Comparison of ENCODE assay signal across 27 mouse cellular contexts in the genomic region with DNA sequence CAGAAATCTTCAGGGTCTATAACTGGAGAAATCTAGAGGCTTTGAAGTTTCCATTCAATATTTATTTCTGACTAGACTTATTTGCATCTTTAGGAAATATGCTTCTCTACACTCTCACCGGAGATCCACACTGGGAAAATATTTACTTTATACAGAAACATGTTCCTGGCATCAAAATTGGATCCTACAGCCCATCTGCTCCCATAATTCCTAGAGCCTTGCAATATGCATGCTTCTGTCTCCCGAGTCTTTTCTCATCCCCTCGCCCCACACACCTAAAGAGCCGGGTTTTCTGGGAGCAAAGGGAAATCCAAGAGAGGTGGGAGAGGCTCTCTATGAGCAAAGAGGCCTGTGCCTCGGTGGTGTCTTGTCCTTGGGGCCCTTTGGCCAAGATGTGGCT.
DNase-seq lines count a peak whose midpoint lies in the region; ATAC-seq lines count a peak whose summit lies in the region.
"Had no signal": no experiment of that assay in that cellular context is flagged by ENCODE, and none has a peak within 500 bp of the region (broad histone marks: within the 10 kb centered on the region; RNA-seq: fewer than 3 reads in every experiment).

No protein-coding gene starts in this region.

- ATAC-seq in forebrain, embryonic 14.5 days: no peak
- no peak for ATAC-seq in forebrain, embryonic 12.5 days (ENCODE audit: low FRiP score)
- ATAC-seq: activated CD4-positive, CD25-positive, alpha-beta regulatory T cell, adult 4 months; forebrain, embryonic 15.5 days; intestine, postnatal 0 days had no signal

- H3K27me3 ChIP-seq in forebrain, embryonic 14.5 days (replicated peaks; ENCODE audit: control insufficient read depth, insufficient read depth, low read length): no peaks in the 10 kb centered on the region
- no peaks in the 10 kb centered on the region for H3K27me3 ChIP-seq in forebrain, embryonic 12.5 days
- H3K27me3 ChIP-seq: CH12.LX; embryonic facial prominence, embryonic 15.5 days; forebrain, embryonic 15.5 days; limb, embryonic 13.5 days; lung, embryonic 15.5 days had no signal

- no peaks in the 10 kb centered on the region for H3K36me3 ChIP-seq in forebrain, embryonic 14.5 days (ENCODE audit: control insufficient read depth, insufficient read depth, low read length)
- H3K36me3 ChIP-seq in forebrain, embryonic 12.5 days (replicated peaks): no peaks in the 10 kb centered on the region
- H3K36me3 ChIP-seq: embryonic facial prominence, embryonic 10.5 days; embryonic facial prominence, embryonic 15.5 days; forebrain, embryonic 15.5 days; heart, embryonic 13.5 days; limb, embryonic 13.5 days; lung, embryonic 15.5 days; midbrain, embryonic 10.5 days had no signal

- H3K4me2 ChIP-seq in forebrain, embryonic 14.5 days (ENCODE audit: low read length): no peak overlapping the region
- H3K4me2 ChIP-seq in forebrain, embryonic 12.5 days: no peak overlapping the region
- H3K4me2 ChIP-seq: embryonic facial prominence, embryonic 15.5 days; forebrain, embryonic 15.5 days; heart, embryonic 13.5 days; hindbrain, embryonic 14.5 days; limb, embryonic 13.5 days; liver, embryonic 11.5 days; lung, embryonic 15.5 days had no signal

- no peak overlapping the region for H3K27ac ChIP-seq in forebrain, embryonic 14.5 days (ENCODE audit: low read depth, low read length)
- no peak overlapping the region for H3K27ac ChIP-seq in forebrain, embryonic 12.5 days
- H3K27ac ChIP-seq: embryonic facial prominence, embryonic 10.5 days; forebrain, embryonic 15.5 days; heart, adult 2 months; heart, embryonic 13.5 days; hindbrain, embryonic 14.5 days; limb, embryonic 13.5 days; lung, embryonic 15.5 days; midbrain, embryonic 10.5 days had no signal

- 83% methylated on average over 5 of the region's 5 CpGs for WGBS in forebrain, embryonic 14.5 days
- WGBS in forebrain, embryonic 12.5 days: 87% methylated on average over 5 of the region's 5 CpGs

- H3K4me1 ChIP-seq in forebrain, embryonic 14.5 days (ENCODE audit: control insufficient read depth, insufficient read depth, low read length): 0 out of 2 replicates have a peak, but pooled peaks cover 5% of the 10 kb centered on the region
- 0 out of 2 replicates have a peak, but pooled peaks cover 2% of the 10 kb centered on the region for H3K4me1 ChIP-seq in forebrain, embryonic 12.5 days
- H3K4me1 ChIP-seq: embryonic facial prominence, embryonic 10.5 days; heart, embryonic 13.5 days; midbrain, embryonic 10.5 days had no signal

- H3K9me3 ChIP-seq in forebrain, embryonic 14.5 days (replicated peaks; ENCODE audit: control insufficient read depth, low read length): no peaks in the 10 kb centered on the region
- H3K9me3 ChIP-seq in forebrain, embryonic 12.5 days: no peaks in the 10 kb centered on the region
- H3K9me3 ChIP-seq: embryonic facial prominence, embryonic 10.5 days; embryonic facial prominence, embryonic 15.5 days; forebrain, embryonic 15.5 days; heart, embryonic 13.5 days; limb, embryonic 13.5 days; lung, embryonic 15.5 days; midbrain, embryonic 10.5 days had no signal

- H3K9ac ChIP-seq in forebrain, embryonic 14.5 days (ENCODE audit: low read length): no peak overlapping the region
- H3K9ac ChIP-seq in forebrain, embryonic 12.5 days: no peak overlapping the region
- H3K9ac ChIP-seq: embryonic facial prominence, embryonic 15.5 days; forebrain, embryonic 15.5 days; heart, embryonic 13.5 days; hindbrain, embryonic 14.5 days; limb, embryonic 13.5 days; lung, embryonic 15.5 days had no signal

- H3K4me3 ChIP-seq in forebrain, embryonic 14.5 days (ENCODE audit: low read depth, low read length): no peak overlapping the region
- H3K4me3 ChIP-seq in forebrain, embryonic 12.5 days (replicated peaks): no peak overlapping the region
- H3K4me3 ChIP-seq: embryonic facial prominence, embryonic 10.5 days; embryonic facial prominence, embryonic 15.5 days; forebrain, embryonic 15.5 days; heart, adult 2 months; heart, embryonic 13.5 days; limb, embryonic 13.5 days; lung, embryonic 15.5 days; midbrain, embryonic 10.5 days had no signal

- peak; percentile 64 for DNase-seq in forebrain, embryonic 14.5 days (ENCODE audit: low spot score)
- DNase-seq in left cerebral cortex, adult 18-20 months (ENCODE audit: low spot score in 2 of 2): peak; percentile 8 to 19
- DNase-seq in left cerebral cortex, adult 8-10 months (ENCODE audit: low spot score in 2 of 2): no peak
- peak; percentile 12 for DNase-seq in right cerebral cortex, adult 18-20 months
- DNase-seq in right cerebral cortex, postnatal 14 days: no peak
- DNase-seq in kidney, adult 8-10 months: no peak
- DNase-seq: adrenal gland, adult 2 months; adrenal gland, postnatal 36 days; cerebellum, adult 8-10 months; cerebellum, postnatal 25 days; heart, adult 2 months; heart, postnatal 10 days; kidney, postnatal 25 days; thymus, postnatal 14 days had no signal

Comparison
In these comparisons a context has a peak if more than half of its experiments do, and no peak if none do; other contexts are left out.
1. DNase-seq: peak in forebrain, embryonic 14.5 days (single experiment), left cerebral cortex, adult 18-20 months (2 of 2) and right cerebral cortex, adult 18-20 months (single experiment); none in left cerebral cortex, adult 8-10 months (0 of 2), right cerebral cortex, postnatal 14 days (single experiment) and kidney, adult 8-10 months (0 of 2).